Mouse (Mus musculus) lung, adult 2 months (tissue): ENCODE data around the gene Sema3g.

Experiments used
- CTCF ChIP-seq: fragments of 200-500 bp; IDR thresholded peaks from 2 replicates; pipeline ENCODE4 v1.5.1; 2011; ENCODE audit warnings: mild to moderate bottlenecking, low read length, control low read depth; ENCODE audit not compliant: insufficient read depth
- POLR2A ChIP-seq: fragments of 200-500 bp; IDR thresholded peaks from 2 replicates; pipeline ENCODE4 v1.6.1; 2011; ENCODE audit warnings: low read depth, mild to moderate bottlenecking, control low read depth, low read length, borderline replicate concordance; ENCODE audit errors: extremely low read depth

- TF ChIP-seq CTCF: no peak
- no peak for TF ChIP-seq POLR2A
These were observed 34.4 kb downstream of the Sema3g start for GRCm38 (mm10) chr14:31252091-31252490.
